Mouse (Mus musculus) adrenal gland, adult 18-20 months (tissue): Measurements from ENCODE around the gene Krtap5-3. TPM values are rescaled to one million over a fixed set of nuclear protein-coding genes. Genes with fewer than 3 reads are reported as not detected.
"Not testable (repeated sequence)": the region's sequence is repeated elsewhere in the genome, so short reads cannot be mapped to it uniquely, and the experiment has no call there.

Experiments
- DNase-seq, 2 experiments: peaks; one replicate each; pipeline ENCODE4 v3.0.0; 2021 to 2022; ENCODE audit warnings: low spot score in 2 of 2
- long read RNA-seq, 2 experiments: library from polyadenylated mRNA; stranded (forward); transcript quantifications; one replicate each; pipeline ENCODE4 v2.0.0; 2021
- total RNA-seq, 2 experiments: library from RNA; stranded (reverse); gene quantifications; 1 replicate in 1 of 2; 2 replicates in 1 of 2; pipeline ENCODE4 v1.2.3; 2021

Krtap5-3 gene
- not detected for total RNA-seq
- long read RNA-seq, experiment 1, result 0 reads
- long read RNA-seq, experiment 2, result 0 reads

DNA sequence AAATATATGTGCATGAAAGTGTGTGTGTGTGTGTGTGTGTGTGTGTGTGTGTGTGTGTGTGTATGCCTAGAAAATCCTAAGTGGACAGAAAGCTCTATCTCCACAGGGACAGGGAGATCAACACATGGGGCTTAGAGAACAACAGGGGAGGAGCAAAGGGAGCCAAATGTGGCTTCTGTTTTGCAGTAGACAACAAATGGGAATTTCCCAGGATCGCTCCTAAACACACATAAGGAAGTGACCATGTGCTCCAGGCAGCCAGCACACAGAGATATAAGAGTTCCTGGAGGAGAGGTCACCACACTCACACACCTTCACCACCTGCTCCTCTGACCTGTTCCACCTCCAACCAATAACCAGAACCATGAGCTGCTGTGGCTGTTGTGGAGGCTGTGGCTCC, at the start of gene Krtap5-3:
Krtap5-3 (plus strand) TSS at position 301 of the 400 bp plus-strand sequence.
- no peak for DNase-seq

DNA sequence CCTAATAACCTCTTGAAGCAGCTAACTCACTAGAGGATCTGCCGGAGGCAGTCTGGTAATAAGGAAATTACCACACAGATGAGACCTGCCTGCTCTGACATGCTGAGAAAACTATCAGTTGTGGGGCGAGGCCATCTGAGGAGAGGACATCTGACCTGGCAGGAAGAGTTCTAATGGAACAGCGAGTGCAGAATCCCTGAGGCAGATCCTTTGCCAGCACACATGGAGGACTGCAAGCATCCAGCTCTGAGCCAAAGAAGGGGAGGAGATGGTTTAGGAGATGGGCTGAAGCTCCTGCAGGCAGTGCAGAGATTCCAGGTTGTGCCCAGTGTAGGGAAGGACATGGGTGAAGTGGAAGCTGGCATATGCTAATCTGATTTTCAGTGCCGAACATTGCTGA, 49.0 kb upstream of the Krtap5-3 start:
- no peak for DNase-seq

DNA sequence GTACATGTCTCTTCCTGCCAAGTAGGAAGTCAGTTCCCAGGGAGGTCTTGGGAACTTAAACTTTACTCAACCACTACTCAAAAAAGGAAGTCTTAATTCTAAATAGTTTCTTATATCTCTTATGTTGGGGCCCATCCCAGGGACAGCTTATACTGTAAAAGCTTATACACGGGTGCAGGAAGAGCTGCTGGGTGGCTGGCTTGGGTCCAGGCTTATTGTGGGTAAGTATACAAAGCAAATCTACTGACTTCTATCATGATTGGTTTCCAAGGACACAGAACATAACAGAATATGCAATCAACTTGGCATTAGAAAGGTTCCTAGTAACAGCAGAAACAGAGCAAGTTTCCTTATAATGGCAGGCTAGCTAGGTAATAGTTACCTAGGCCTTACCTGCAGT, 45.9 kb upstream of the Krtap5-3 start:
- DNase-seq, result no peak

DNA sequence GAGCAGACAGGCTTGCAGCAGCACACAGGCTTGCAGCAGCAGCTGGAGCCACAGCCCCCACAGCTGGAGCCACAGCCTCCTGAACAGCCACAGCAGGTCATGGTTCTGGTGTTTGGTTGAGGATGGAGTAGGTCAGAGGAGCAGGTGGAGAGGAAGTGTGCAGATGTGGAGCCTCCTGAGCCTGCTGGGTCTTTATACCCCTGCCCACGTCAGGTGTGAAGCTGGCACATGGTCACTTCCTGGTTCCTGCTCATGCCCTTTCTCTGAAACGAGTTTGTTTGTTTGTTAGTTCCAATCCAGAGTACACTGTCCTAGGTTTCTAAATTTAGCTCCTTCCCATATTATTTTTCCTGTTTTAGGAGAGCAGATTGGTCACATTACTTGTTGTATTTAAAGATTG, 44.2 kb upstream of the Krtap5-3 start, which contains the start of gene Gm29735:
Gm29735 (minus strand) TSS at position 101 of the 400 bp plus-strand sequence.
- DNase-seq, result not testable (repeated sequence)

DNA sequence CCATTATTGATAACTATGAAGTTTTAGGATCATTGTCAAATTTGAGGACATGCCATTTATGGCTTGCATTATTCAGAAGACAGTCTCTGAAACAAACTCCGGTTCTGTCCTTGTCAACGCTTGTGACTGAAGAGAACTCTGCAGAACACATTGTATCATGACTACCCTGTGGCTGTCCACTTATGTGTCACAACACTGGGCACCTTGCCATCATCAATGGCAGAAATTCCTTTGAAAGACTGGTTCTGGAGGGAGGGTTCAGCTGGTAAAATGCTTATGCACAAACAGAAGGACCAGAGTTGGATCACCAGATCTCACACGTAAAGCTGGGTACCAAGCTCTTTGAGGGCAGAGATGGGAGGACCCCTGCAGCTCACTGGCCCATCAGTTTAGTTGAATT, 41.8 kb upstream of the Krtap5-3 start:
- no peak for DNase-seq

DNA sequence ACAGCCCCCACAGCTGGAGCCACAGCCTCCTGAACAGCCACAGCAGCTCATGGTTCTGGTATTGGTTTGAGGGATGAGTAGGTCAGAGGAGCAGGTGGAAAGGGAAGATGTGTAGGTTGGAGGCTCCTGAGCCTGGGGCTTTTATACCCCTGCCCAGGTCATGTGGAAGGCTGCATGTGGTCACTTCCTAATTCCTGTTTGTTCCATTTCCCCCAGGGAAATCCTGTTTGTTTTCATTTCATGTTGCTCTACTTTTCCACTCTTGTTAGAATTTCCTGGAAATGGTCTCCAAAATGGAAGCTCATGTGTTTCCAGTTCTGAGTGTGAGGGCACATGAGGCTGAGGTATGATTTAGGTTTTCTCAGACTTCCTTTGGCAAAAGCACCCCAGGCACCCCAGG, 35.5 kb upstream of the Krtap5-3 start, which contains the start of gene Gm4553:
Gm4553 (minus strand) TSS at position 101 of the 400 bp plus-strand sequence.
- not testable (repeated sequence) for DNase-seq

DNA sequence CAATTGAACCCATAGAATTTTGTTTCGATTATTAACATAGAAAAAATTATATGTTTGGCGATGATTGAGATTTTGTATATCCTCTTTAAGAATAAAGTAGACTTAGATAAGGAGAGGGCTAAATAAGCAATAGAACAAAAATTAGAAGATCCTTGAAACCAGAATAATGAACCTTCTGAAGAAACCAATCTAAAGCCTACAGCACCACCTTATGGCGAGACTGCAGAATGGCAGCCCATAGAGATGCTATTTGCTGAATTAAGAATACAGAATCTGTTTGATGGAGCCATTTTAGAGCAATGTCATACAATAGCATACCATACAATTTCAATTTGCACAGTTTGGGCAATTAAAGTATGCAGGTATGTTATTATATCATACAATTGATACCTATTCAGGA, 31.3 kb upstream of the Krtap5-3 start:
- no peak for DNase-seq

DNA sequence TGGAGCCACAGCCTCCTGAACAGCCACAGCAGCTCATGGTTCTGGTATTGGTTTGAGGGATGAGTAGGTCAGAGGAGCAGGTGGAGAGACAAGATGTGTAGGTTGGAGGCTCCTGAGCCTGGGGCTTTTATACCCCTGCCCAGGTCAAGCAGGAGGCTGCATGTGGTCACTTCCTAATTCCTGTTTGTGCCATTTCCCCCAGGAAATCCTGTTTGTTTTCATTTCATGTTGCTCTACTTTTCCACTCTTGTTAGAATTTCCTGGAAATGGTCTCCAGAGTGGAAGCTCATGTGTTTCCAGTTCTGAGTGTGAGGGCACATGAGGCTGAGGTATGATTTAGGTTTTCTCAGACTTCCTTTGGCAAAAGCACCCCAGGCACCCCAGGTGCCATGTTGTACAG, 25.3 kb upstream of the Krtap5-3 start, which contains the start of gene Krtap5-2:
Krtap5-2 (minus strand) TSS at position 101 of the 400 bp plus-strand sequence.
- DNase-seq, result not testable (repeated sequence)

DNA sequence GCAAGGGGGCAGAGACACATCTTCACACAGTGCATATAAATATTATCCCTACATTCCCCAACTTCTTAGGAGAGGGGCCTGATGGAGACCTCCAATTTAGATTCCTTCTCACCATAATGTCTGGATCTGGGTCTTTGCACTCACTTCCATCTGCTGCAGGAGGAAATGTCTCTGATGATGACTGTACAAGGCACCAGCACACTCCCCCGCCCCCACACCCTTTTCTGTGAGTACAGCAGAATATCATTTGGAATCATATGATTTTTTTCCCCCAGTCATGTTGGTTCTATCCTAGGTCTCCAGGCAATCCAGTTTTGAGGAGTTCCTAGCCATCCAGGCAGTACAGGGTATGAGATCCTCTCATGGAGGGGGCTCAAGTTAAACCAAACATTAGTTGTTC, 22.5 kb upstream of the Krtap5-3 start:
- DNase-seq, result no peak

DNA sequence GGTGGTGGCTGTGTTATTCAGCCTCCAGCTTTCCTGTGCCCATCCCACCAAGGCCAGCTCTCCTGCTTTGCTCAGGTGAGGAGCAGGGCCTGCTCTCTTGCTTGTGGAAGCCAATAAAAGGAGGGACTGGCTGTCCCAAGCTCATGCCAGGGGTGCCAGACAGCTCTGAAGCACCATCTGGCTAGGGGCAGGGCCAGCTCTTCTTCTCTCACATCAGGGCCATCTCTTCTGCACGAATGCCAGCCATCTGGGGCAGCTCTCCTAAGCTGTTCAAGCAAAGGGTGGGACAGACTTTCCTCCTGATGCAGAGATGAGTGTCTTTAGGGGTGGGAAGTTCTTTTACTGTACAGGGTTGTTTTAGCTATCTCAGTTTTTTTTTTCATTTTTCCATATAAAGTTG, 20.1 kb upstream of the Krtap5-3 start:
- no peak for DNase-seq

DNA sequence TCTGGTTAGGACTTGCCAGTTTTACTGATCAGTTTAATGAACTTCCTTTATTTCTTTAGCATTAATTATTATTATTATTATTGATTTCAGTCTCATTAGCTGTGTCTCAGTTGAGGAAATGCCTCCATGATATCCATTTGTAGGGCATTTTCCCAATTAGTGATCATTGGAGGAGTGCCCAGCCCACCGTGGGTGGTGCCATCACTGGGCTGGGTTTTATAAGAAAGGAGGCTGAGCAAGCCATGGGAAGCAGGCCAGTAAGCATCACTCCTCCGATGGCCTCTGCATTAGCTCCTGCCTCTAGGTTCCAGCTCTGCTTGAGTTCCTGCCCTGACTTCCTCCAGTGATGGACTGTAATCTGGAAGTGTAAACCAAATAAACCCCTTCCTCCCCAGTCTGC, 13.0 kb upstream of the Krtap5-3 start:
- DNase-seq, result no peak

DNA sequence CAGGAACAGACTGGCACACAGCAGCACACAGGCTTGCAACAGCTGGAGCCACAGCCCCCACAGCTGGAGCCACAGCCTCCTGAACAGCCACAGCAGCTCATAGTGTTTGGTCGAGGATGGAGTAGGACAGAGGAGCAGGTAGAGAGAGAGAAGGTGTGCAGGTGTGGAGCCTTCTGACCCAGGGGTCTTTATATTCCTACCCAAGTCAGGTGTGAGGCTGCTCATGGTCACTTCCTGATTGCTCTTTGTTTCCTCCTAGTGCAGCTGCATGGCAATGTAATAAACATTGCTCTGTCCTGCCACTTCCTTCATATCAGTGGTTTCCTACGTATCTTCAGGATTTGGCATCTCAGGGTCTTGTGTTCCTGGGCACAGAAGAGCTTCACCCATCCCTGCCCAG, 10.9 kb upstream of the Krtap5-3 start, which contains the start of gene Gm10153:
Gm10153 (minus strand) TSS at position 101 of the 400 bp plus-strand sequence.
- DNase-seq, result no peak

DNA sequence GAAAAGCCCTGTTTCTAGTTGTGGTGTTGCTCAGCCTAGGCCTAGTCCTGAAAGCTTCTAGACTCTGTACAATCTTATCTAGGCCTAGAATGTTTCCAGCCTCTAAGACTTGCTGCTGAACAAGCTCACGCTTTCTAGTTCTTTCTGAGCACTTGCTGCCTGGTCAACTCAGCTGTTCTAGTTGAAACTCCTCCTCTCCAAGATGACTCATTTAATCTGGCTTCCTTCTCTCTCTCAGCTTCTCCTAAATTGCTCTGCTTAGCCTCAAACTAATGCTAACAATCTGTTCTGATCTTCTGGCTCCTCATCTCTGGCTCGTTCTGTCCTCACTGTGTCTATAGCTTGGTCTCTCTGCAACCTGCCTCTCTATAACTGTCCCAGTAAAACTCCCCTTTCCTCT, 2.4 kb upstream of the Krtap5-3 start:
- DNase-seq, result no peak

DNA sequence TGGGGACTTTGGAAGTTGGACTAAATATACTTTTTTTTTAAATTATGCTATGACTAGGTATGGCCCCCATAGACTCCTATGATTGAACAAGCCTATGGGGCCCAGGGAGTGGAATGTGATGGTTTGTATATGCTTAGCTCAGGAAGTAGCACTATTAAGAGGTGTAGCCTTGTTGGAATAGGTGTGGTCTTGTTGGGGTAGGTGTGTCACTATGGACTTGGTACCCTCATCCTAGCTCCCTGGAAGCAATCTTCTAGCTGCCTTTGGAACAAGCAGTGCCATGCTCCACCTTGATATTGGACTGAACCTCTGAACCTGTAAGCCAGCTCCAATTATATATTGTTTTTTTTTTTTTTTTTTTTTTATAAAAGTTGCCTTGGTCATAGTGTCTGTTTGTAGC, 4.3 kb downstream of the Krtap5-3 start:
- no peak for DNase-seq

DNA sequence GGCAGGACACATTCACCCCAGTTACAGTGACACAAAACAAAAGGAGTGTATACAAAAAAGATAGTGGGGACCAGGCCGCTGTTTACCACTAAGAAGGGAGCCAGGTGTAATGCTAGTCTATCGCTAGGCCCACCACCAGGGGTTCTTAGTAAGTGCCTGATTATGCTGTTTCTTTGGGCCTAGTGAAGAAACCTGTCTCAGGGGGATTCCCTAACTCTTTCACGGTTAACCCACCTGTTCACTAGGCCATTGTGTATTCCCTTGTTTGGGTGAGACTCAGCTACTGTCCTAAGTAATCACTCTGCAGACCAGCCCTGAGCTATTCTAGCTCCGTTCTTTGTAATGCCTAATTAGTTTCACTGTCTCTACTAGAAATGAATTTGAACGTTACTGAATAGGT, 5.7 kb downstream of the Krtap5-3 start:
- not testable (repeated sequence) for DNase-seq

DNA sequence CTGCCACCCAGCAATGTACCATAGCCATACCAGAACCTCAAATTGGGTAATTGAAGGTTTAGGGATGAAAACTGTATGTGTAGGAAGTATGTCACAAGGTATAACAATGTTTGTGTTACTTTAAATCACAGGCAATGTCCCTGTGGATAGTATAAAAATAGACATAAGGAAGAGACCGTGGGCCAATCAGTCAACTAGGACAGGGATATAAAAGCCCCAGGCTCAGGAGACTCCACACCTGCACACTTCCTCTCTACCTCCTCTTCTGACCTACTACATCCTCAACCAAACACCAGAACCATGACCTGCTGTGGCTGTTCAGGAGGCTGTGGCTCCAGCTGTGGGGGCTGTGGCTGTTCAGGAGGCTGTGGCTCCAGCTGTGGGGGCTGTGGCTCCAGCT, 10.4 kb downstream of the Krtap5-3 start, which contains the start of gene Gm7579:
Gm7579 (plus strand) TSS at position 301 of the 400 bp plus-strand sequence.
- no peak for DNase-seq

DNA sequence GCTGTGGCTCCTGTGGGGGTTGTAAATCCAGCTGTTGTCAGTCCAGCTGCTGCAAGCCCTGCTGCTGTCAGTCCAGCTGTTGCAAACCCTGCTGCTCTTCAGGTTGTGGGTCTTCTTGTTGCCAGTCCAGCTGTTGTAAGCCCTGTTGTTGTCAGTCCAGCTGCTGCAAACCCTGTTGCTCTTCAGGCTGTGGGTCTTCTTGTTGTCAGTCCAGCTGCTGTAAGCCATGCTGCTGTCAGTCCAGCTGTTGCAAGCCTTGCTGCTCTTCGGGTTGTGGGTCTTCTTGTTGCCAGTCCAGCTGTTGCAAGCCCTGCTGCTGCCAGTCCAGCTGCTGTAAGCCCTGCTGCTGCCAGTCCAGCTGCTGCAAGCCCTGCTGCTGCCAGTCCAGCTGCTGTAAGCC, 11.0 kb downstream of the Krtap5-3 start:
- not testable (repeated sequence) for DNase-seq

DNA sequence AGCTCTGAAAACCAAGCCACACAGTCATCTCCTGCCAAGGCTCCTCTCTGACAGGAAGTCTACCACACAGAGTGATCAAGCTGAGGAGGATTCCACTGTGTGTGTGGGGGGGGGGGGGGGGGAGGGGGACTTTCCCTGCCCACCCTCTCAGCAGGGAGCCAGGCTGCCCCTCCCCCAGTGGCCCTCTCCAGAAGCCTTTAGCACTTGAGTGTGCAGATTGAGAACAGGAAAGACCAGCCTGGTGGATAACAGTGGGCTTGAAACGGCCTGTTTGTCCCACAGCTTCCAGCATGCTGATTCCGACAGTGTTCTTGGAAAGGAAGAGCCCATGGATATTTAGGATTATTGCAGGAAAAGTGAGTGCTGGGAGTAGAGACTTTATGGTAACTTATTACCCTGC, 23.4 kb downstream of the Krtap5-3 start:
- no peak for DNase-seq

DNA sequence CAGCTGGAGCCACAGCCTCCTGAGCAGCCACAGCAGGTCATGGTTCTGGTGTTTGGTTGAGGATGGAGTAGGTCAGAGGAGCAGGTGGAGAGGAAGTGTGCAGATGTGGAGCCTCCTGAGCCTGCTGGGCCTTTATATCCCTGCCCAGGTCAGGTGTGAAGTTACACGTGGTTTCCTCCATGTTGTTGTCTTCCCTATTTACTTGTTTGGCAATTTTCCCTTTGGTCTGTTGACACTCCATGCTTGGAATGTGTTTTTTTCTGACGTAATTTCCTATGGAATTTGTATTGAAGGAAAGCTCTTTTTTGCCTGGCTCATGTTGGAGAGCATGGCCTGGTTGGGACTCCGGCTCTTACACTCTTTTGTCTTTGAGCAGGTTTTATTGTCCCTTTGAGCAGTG, 28.7 kb downstream of the Krtap5-3 start, which contains the start of gene Krtap5-5:
Krtap5-5 (minus strand) TSS at position 101 of the 400 bp plus-strand sequence.
- DNase-seq, result not testable (repeated sequence)

DNA sequence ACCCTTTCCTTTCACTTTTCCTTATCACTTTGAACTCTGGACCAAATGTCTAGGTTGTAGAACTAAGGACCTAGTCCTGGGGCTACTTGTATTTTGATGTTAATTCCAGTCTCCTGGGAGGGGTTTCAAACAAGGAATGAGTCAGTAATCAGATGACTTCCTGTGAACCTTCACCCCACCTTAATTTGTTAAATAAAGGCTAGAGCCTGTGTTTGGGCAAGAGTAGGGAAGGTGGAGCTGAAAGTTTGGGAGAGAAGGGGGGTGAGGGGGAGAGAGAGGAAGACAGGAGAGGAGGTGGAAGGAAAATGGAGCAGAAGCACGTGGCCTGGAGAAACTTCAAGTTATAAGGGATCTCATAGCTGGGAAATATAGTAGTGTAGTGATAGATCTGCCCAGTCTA, 30.4 kb downstream of the Krtap5-3 start:
- DNase-seq, result no peak

DNA sequence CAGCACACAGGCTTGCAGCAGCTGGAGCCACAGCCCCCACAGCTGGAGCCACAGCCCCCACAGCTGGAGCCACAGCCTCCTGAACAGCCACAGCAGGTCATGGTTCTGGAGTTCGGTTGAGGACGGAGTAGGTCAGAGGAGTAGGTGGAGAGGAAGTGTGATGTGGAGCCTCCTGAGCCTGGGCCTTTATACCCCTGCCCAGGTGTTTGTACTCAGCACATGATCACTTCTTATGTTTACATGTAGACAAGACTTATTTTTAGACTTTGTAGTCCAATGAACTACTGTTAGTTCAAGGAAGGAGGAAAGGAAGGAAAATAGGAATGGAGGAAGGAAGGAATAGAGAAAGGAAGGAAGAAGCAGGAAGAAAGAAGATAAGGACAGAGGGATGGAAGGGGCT, 39.8 kb downstream of the Krtap5-3 start, which contains the start of gene Gm40460:
Gm40460 (minus strand) TSS at position 101 of the 400 bp plus-strand sequence.
- DNase-seq, result no peak

DNA sequence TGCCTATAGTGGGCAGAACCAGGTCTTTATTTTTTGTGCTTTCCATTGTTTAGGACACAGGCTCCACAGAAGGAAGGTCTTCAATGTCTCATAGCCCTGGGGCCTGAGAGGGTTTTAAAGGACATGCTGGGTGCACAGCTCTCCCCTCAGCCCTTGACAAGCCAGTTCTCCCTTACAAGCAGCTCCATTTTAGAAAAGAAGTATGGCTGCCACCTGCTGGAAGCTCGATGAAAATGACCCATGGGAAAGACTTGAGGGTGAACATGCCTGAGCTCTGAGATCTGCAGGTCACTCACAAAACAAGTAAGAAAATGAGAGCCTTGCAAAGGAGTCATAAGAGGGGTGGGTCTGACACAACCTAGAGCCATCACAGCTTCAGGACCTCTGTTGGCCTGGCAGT, 48.7 kb downstream of the Krtap5-3 start:
- peak; percentile 3 to 28 for DNase-seq
